Mouse (Mus musculus) midbrain, embryonic 12.5 days (tissue): ENCODE measurements at regions not wholly inside any gene's neighbourhood (a gene's known extent, or its start where the extent isn't known, plus 50 kb on each side); places are given as distances from the start of the nearest gene placed in this dataset.
"Not testable (repeated sequence)": the region's sequence is repeated elsewhere in the genome, so short reads cannot be mapped to it uniquely, and the experiment has no call there.

ENCODE experiments used
- ATAC-seq: fragments of 200-750 bp; cut with Nextera tagmentation; 2 replicates; pipeline ENCODE4 v1.8.0; 2017; ENCODE audit warnings: low read depth, moderate TSS enrichment, moderate library complexity; ENCODE audit not compliant: low FRiP score
- H3K27ac ChIP-seq: fragments of 300-500 bp; sonication (generic); replicated peaks from 2 replicates; pipeline ENCODE4 v1.5.1; 2016; ENCODE audit warnings: mild to moderate bottlenecking
- H3K27me3 ChIP-seq: fragments of 300-500 bp; sonication (generic); 2 replicates; pipeline ENCODE4 v1.6.1; 2016; ENCODE audit warnings: mild to moderate bottlenecking
- H3K36me3 ChIP-seq: fragments of 300-500 bp; sonication (generic); 2 replicates; pipeline ENCODE4 v1.6.1; 2016
- H3K4me1 ChIP-seq: fragments of 300-500 bp; sonication (generic); 2 replicates; pipeline ENCODE4 v1.6.1; 2016
- H3K4me2 ChIP-seq: fragments of 300-500 bp; sonication (generic); replicated peaks from 2 replicates; pipeline ENCODE4 v1.6.1; 2016; ENCODE audit warnings: mild to moderate bottlenecking, moderate library complexity
- H3K4me3 ChIP-seq: fragments of 300-500 bp; sonication (generic); 2 replicates; pipeline ENCODE4 v1.5.1; 2016; ENCODE audit warnings: mild to moderate bottlenecking
- H3K9ac ChIP-seq: fragments of 300-500 bp; sonication (generic); replicated peaks from 2 replicates; pipeline ENCODE4 v1.6.1; 2016; ENCODE audit warnings: mild to moderate bottlenecking, moderate library complexity
- H3K9me3 ChIP-seq: fragments of 300-500 bp; sonication (generic); 2 replicates; pipeline ENCODE4 v1.6.1; 2016; ENCODE audit warnings: mild to moderate bottlenecking
- WGBS: fragments of 180-500 bp; shearing (Covaris S2); methylation state at CpG from one replicate; pipeline ENCODE4 v1.1.7; 2016; 5-methylcytosine and 5-hydroxymethylcytosine counted together

GRCm38 (mm10) chr6:3201507-3201906 lies 197.9 kb downstream of the Samd9l start:
- WGBS, result 50% methylated on average over 12 of the region's 12 CpGs
- H3K27me3 ChIP-seq, H3K4me3 ChIP-seq, H3K27ac ChIP-seq, H3K4me2 ChIP-seq, H3K4me1 ChIP-seq, H3K9ac ChIP-seq, H3K36me3 ChIP-seq, H3K9me3 ChIP-seq, ATAC-seq: not testable (repeated sequence)

- ATAC-seq, result no peak
- no peaks in the 10 kb centered on the region for H3K36me3 ChIP-seq
- H3K4me1 ChIP-seq, result no peaks in the 10 kb centered on the region
- no peak overlapping the region for H3K4me3 ChIP-seq
- no peak overlapping the region for H3K9ac ChIP-seq
- no peak overlapping the region for H3K27ac ChIP-seq
- no peak overlapping the region for H3K4me2 ChIP-seq
- peaks cover 4% of the 10 kb centered on the region; the same call in 1 of the 2 replicates for H3K9me3 ChIP-seq
- H3K27me3 ChIP-seq, result no peaks in the 10 kb centered on the region
- 65% methylated on average over 33 of the region's 33 CpGs for WGBS
Measured at GRCm38 (mm10) chr6:3201107-3201506, 198.3 kb downstream of the Samd9l start.

GRCm38 (mm10) chr6:3200586-3200985 lies 198.8 kb downstream of the Samd9l start:
- ATAC-seq, H3K4me2 ChIP-seq, H3K9ac ChIP-seq, H3K27ac ChIP-seq, H3K27me3 ChIP-seq, H3K4me3 ChIP-seq, H3K36me3 ChIP-seq, H3K9me3 ChIP-seq, H3K4me1 ChIP-seq: not testable (repeated sequence)
- 75% methylated on average over 18 of the region's 18 CpGs for WGBS

GRCm38 (mm10) chr6:3192424-3192820 lies 206.9 kb downstream of the Samd9l start:
- H3K4me3 ChIP-seq, H3K4me2 ChIP-seq, H3K36me3 ChIP-seq, H3K4me1 ChIP-seq, H3K27ac ChIP-seq, H3K9ac ChIP-seq, H3K27me3 ChIP-seq: not testable (repeated sequence)
- H3K9me3 ChIP-seq, result peaks cover 19% of the 10 kb centered on the region
- WGBS, result 62% methylated on average over 1 of the region's 1 CpGs
- ATAC-seq, result peak; percentile 58; the same call in 1 of the 2 replicates

- not testable (repeated sequence) for H3K36me3 ChIP-seq, H3K27me3 ChIP-seq, H3K27ac ChIP-seq, H3K4me1 ChIP-seq, H3K9ac ChIP-seq, H3K4me3 ChIP-seq, ATAC-seq, H3K4me2 ChIP-seq
- WGBS, result 84% methylated on average over 6 of the region's 6 CpGs
- peaks cover 19% of the 10 kb centered on the region for H3K9me3 ChIP-seq
Measured at GRCm38 (mm10) chr6:3191695-3192423, 207.5 kb downstream of the Samd9l start.

GRCm38 (mm10) chr6:3183819-3184199 lies 215.6 kb downstream of the Samd9l start:
- WGBS, result 40% methylated on average over 5 of the region's 5 CpGs
- Histone ChIP-seq H3K27me3 (no peaks in the 10 kb centered on the region), H3K27ac (no peak overlapping the region), H3K36me3 (no peaks in the 10 kb centered on the region), H3K4me1 (no peaks in the 10 kb centered on the region), H3K4me3 (no peak overlapping the region), H3K9ac (no peak overlapping the region), H3K4me2 (no peak overlapping the region), H3K9me3 (peaks cover 27% of the 10 kb centered on the region)
- ATAC-seq, result no peak

GRCm38 (mm10) chr6:3182889-3183818 lies 216.2 kb downstream of the Samd9l start:
- H3K36me3 ChIP-seq, result no peaks in the 10 kb centered on the region
- no peak overlapping the region for H3K27ac ChIP-seq
- no peaks in the 10 kb centered on the region for H3K4me1 ChIP-seq
- H3K9me3 ChIP-seq, result peaks cover 27% of the 10 kb centered on the region
- peak; percentile 87 for ATAC-seq
- H3K4me2 ChIP-seq, result peak overlapping the region; percentile 36
- H3K27me3 ChIP-seq, result no peaks in the 10 kb centered on the region
- H3K9ac ChIP-seq, result no peak overlapping the region
- WGBS, result 45% methylated on average over 33 of the region's 33 CpGs
- peak overlapping the region; percentile 13 for H3K4me3 ChIP-seq

- peaks cover 27% of the 10 kb centered on the region for H3K9me3 ChIP-seq
- ATAC-seq, result peak; percentile 64; the same call in 1 of the 2 replicates
- not testable (repeated sequence) for H3K27me3 ChIP-seq, H3K9ac ChIP-seq, H3K36me3 ChIP-seq, H3K4me1 ChIP-seq, H3K27ac ChIP-seq
- H3K4me2 ChIP-seq, result peak overlapping the region; percentile 36
- WGBS, result 40% methylated on average over 17 of the region's 17 CpGs
- peak overlapping the region; percentile 13 for H3K4me3 ChIP-seq
Measured at GRCm38 (mm10) chr6:3182424-3182841, 216.9 kb downstream of the Samd9l start.

- not testable (repeated sequence) for H3K4me2 ChIP-seq, ATAC-seq
- 81% methylated on average over 8 of the region's 10 CpGs for WGBS
Measured at GRCm38 (mm10) chr6:3179603-3180348, 219.6 kb downstream of the Samd9l start.

GRCm38 (mm10) chr6:3169479-3169878 lies 229.9 kb downstream of the Samd9l start:
- not testable (repeated sequence) for H3K4me1 ChIP-seq, H3K4me2 ChIP-seq, H3K27me3 ChIP-seq, ATAC-seq, H3K9ac ChIP-seq, H3K27ac ChIP-seq, H3K9me3 ChIP-seq, H3K36me3 ChIP-seq, H3K4me3 ChIP-seq
- WGBS, result 77% methylated on average over 4 of the region's 4 CpGs

More at GRCm38 (mm10) chr6:3179603-3180348, 219.6 kb downstream of the Samd9l start:
- not testable (repeated sequence) for H3K27me3 ChIP-seq, H3K4me3 ChIP-seq, H3K36me3 ChIP-seq, H3K27ac ChIP-seq, H3K9ac ChIP-seq, H3K4me1 ChIP-seq
- peaks cover 27% of the 10 kb centered on the region for H3K9me3 ChIP-seq

- not testable (repeated sequence) for H3K27me3 ChIP-seq, H3K27ac ChIP-seq, H3K4me3 ChIP-seq, H3K4me2 ChIP-seq, H3K4me1 ChIP-seq, H3K9ac ChIP-seq, ATAC-seq, H3K36me3 ChIP-seq, H3K9me3 ChIP-seq
- WGBS, result 50% methylated on average over 1 of the region's 1 CpGs
Measured at GRCm38 (mm10) chr6:3166149-3166548, 233.2 kb downstream of the Samd9l start.

- H3K4me3 ChIP-seq, H3K9me3 ChIP-seq, H3K4me1 ChIP-seq, H3K27ac ChIP-seq, H3K36me3 ChIP-seq, H3K27me3 ChIP-seq, ATAC-seq, H3K9ac ChIP-seq, H3K4me2 ChIP-seq: not testable (repeated sequence)
- WGBS, result 32% methylated on average over 2 of the region's 2 CpGs
Measured at GRCm38 (mm10) chr6:3151901-3152300, 247.5 kb downstream of the Samd9l start.
